Mouse (Mus musculus) heart, embryonic 16.5 days (tissue): Measurements from ENCODE around the gene Tnnc1. TPM values are rescaled to one million over a fixed set of nuclear protein-coding genes. Genes with fewer than 3 reads are reported as not detected.
A peak's percentile ranks its signal among the peaks of the same experiment; 100 is the strongest.

Source experiments
- ATAC-seq: fragments of 200-750 bp; cut with Nextera tagmentation; replicated peaks from 2 replicates; pipeline ENCODE4 v1.8.0; 2017; ENCODE audit warnings: moderate number of reproducible peaks; ENCODE audit not compliant: insufficient read depth, low FRiP score; ENCODE audit errors: extremely low read depth
- H3K27ac ChIP-seq: fragments of 300-500 bp; sonication (generic); 2 replicates; pipeline ENCODE4 v1.5.1; 2014; ENCODE audit warnings: mild to moderate bottlenecking, low read length, control low read depth, moderate library complexity
- H3K27me3 ChIP-seq: fragments of 300-500 bp; sonication (generic); 2 replicates; pipeline ENCODE4 v1.6.1; 2014; ENCODE audit warnings: low read length, mixed read lengths; ENCODE audit not compliant: control insufficient read depth, insufficient read depth
- H3K36me3 ChIP-seq: fragments of 300-500 bp; sonication (generic); 2 replicates; pipeline ENCODE4 v1.6.1; 2014; ENCODE audit not compliant: control insufficient read depth, insufficient read depth
- H3K4me1 ChIP-seq: fragments of 300-500 bp; sonication (generic); 2 replicates; pipeline ENCODE4 v1.6.1; 2014; ENCODE audit warnings: low read length, mixed read lengths; ENCODE audit not compliant: control insufficient read depth, insufficient read depth
- H3K4me2 ChIP-seq: fragments of 300-500 bp; sonication (generic); 2 replicates; pipeline ENCODE4 v1.6.1; 2014; ENCODE audit warnings: low read depth, mild to moderate bottlenecking, control low read depth, low read length
- H3K4me3 ChIP-seq: fragments of 300-500 bp; sonication (generic); 2 replicates; pipeline ENCODE4 v1.5.1; 2014; ENCODE audit warnings: mild to moderate bottlenecking, control low read depth, low read length
- H3K9ac ChIP-seq: fragments of 300-500 bp; sonication (generic); 2 replicates; pipeline ENCODE4 v1.6.1; 2014; ENCODE audit warnings: low read length, control low read depth
- H3K9me3 ChIP-seq: fragments of 300-500 bp; sonication (generic); replicated peaks from 2 replicates; pipeline ENCODE4 v1.6.1; 2016; ENCODE audit warnings: low read length; ENCODE audit not compliant: control insufficient read depth
- WGBS: fragments of 180-500 bp; shearing (Covaris S2); extraction: QIAGEN DNeasy Blood & Tissue Kit; methylation state at CpG from one replicate; pipeline ENCODE4 v1.1.7; 2014; 5-methylcytosine and 5-hydroxymethylcytosine counted together
- polyA plus RNA-seq: library from polyadenylated mRNA; unstranded; fragments of >200 nt; fragmentation: Nextera tagmentation; extraction: Ambion mirVana; gene quantifications from 2 replicates; pipeline ENCODE4 v1.2.1, GENCODE M21; 2015

Tnnc1 gene
- polyA plus RNA-seq, 1 experiment from 2014 or later, result 5,105 TPM

- Histone ChIP-seq H3K9ac (peak within 1 kb of the TSS; percentile 57), H3K27ac (peak within 1 kb of the TSS; percentile 76), H3K27me3 (no peaks in the 10 kb centered on the region), H3K4me2 (peak within 1 kb of the TSS; percentile 47), H3K4me3 (peak within 1 kb of the TSS; percentile 50), H3K9me3 (no peaks in the 10 kb centered on the region), H3K36me3 (peaks cover 32% of the 10 kb centered on the region), H3K4me1 (peaks cover 24% of the 10 kb centered on the region)
- ATAC-seq, result peak; percentile 30
- 24% methylated on average over 10 of the region's 10 CpGs for WGBS
Observed at GRCm38 (mm10) chr14:31168425-31168824, 39.7 kb upstream of the Tnnc1 start, which contains the start of gene Stab1. Gene Stab1, minus strand, starts transcription at chr14:31168641.

DNA sequence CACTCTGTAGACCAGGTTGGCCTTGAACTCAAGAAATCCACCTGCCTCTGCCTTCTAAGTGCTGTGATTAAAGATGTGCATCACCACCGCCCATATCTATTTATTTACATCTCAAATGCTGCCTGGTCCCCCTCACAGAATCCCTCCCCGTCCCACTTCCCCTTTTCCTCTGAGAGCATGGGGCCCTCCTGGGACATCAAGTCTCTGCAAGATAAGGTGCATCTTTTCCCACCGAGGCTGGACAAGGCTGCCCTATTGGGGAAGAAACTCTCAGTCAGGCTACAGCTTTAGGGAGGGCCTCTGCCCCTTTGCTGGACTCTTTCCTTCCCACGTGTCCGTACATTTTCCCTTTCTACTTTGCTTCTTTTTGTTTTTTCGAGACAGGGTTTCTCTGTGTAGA, 38.6 kb upstream of the Tnnc1 start:
- no peak for ATAC-seq
- peaks cover 40% of the 10 kb centered on the region for H3K36me3 ChIP-seq

GRCm38 (mm10) chr14:31170963-31171362, 37.1 kb upstream of the Tnnc1 start:
- Histone ChIP-seq H3K9ac (no peak overlapping the region), H3K27me3 (no peaks in the 10 kb centered on the region), H3K4me1 (peaks cover 16% of the 10 kb centered on the region), H3K4me3 (no peak overlapping the region), H3K27ac (no peak overlapping the region), H3K36me3 (peaks cover 53% of the 10 kb centered on the region), H3K4me2 (no peak overlapping the region), H3K9me3 (no peaks in the 10 kb centered on the region)
- 73% methylated on average over 13 of the region's 13 CpGs for WGBS
- no peak for ATAC-seq

More for the DNA sequence above, 38.6 kb upstream of the Tnnc1 start:
- Histone ChIP-seq H3K4me2 (no peak overlapping the region), H3K27ac (no peak overlapping the region), H3K27me3 (no peaks in the 10 kb centered on the region), H3K9me3 (no peaks in the 10 kb centered on the region), H3K4me3 (no peak overlapping the region), H3K9ac (no peak overlapping the region), H3K4me1 (peaks cover 25% of the 10 kb centered on the region)
- WGBS, result 53% methylated on average over 6 of the region's 6 CpGs

GRCm38 (mm10) chr14:31171386-31171785, 36.7 kb upstream of the Tnnc1 start:
- Histone ChIP-seq H3K4me2 (no peak overlapping the region), H3K4me3 (no peak overlapping the region), H3K27ac (no peak overlapping the region), H3K9me3 (no peaks in the 10 kb centered on the region), H3K36me3 (peaks cover 57% of the 10 kb centered on the region), H3K4me1 (peaks cover 15% of the 10 kb centered on the region), H3K27me3 (no peaks in the 10 kb centered on the region), H3K9ac (no peak overlapping the region)
- ATAC-seq, result no peak
- 92% methylated on average over 11 of the region's 11 CpGs for WGBS

DNA sequence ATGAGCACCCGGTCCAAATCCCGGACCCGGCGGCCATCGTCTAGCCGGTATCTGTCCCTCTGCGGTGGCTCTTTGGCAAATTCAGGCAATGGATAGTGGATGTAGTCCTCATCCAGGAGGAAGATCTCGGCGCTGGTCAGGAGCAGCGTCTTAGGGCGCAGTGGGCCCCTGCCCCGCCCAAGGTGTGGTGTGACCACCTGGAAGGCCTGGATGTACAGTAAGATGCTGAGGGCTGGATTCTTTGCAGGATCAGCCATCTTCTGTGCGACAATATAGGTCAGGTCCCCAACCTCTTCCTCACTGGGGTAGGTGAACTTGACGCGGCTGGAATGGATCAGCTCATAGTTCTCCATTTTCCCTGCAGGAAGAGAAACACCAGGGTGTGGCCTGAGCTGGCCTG, 36.3 kb upstream of the Tnnc1 start:
- Histone ChIP-seq H3K4me2 (no peak overlapping the region), H3K4me1 (peaks cover 15% of the 10 kb centered on the region), H3K27me3 (no peaks in the 10 kb centered on the region), H3K36me3 (peaks cover 62% of the 10 kb centered on the region), H3K9ac (no peak overlapping the region), H3K4me3 (no peak overlapping the region), H3K9me3 (no peaks in the 10 kb centered on the region), H3K27ac (peak overlapping the region; percentile 31; the same call in 1 of the 2 replicates)
- 94% methylated on average over 15 of the region's 15 CpGs for WGBS
- no peak for ATAC-seq

DNA sequence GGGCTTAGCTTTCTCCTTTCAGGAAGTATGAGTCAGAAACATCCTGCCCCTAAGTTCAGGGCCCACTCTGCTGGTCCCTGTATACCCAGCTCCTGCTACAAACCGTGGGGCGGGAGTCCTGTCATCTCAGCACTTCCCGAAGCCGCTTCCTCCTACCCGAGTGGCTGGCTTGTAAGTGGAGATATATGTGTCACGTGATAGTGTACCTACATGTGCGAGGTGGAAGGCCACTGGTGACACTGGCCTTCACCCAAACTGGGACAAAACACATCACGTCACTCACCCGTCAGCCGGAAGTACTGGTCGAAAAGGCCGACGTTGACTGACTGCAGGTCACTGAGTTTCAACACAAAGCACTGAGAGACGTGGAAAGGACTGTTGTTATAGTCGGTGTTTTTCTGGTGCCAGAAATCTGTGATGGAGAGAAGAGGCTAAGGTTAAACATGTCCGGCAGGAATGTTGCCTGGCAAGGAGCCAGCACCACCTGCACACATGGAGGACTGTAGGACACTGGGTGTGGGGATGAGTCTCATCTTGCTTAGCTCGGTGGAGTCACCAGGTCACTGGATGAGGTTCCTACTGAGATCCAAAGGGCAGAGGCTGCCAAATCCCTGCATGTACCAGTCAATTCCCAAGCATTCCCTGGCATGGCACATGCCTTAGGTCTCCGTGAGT, 35.2 kb upstream of the Tnnc1 start:
- 53% methylated on average over 18 of the region's 18 CpGs for WGBS
- peak; percentile 32 for ATAC-seq
- peak overlapping the region; percentile 38 for H3K27ac ChIP-seq
- no peak overlapping the region for H3K4me3 ChIP-seq
- peaks cover 15% of the 10 kb centered on the region for H3K4me1 ChIP-seq
- H3K4me2 ChIP-seq, result no peak overlapping the region
- no peaks in the 10 kb centered on the region for H3K9me3 ChIP-seq
- no peaks in the 10 kb centered on the region for H3K27me3 ChIP-seq
- H3K9ac ChIP-seq, result no peak overlapping the region
- H3K36me3 ChIP-seq, result peaks cover 73% of the 10 kb centered on the region

DNA sequence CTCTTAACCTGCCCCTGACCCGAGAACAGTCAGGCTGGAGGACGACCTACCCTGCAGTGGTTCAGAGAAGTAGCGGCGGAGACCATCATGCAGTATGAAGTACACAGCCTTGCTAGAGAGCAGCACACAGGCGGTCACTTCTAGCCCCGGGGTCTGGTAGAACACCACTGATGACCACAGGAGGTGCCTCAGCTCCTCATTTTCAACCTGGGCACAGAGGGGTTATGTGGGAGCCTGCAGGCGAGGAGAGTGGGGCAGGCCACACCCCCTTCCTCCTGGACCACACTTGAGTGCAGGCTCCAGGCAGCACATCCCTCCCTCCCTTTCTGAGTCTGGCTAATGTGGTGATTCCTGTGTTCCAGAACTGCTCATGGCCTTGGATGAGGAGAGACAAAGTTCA, 34.6 kb upstream of the Tnnc1 start:
- Histone ChIP-seq H3K9me3 (no peaks in the 10 kb centered on the region), H3K4me3 (no peak overlapping the region), H3K4me1 (peaks cover 15% of the 10 kb centered on the region), H3K27ac (peak overlapping the region; percentile 38), H3K9ac (no peak overlapping the region), H3K36me3 (peaks cover 76% of the 10 kb centered on the region), H3K27me3 (no peaks in the 10 kb centered on the region), H3K4me2 (no peak overlapping the region)
- ATAC-seq, result no peak
- WGBS, result 84% methylated on average over 7 of the region's 7 CpGs

DNA sequence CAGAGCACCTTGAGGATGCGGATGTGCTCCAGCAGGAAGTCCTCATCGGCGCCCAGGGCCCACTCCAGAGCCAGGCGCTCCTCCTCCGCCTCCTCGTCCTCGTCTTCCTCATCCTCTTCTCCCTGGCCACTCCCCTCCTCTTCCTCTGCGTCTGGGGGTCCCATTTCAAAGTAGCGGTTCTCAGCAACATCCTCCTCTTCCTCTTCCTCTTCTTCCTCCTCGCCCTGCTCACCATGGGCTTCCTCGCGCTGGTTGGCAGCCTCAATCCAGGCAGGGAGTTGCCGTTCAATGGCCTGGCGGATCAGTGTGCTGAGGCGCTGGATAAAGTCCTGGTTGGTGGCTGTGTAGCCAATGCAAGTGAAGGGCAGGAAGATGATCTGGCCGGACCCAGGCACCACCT, 30.8 kb upstream of the Tnnc1 start:
- ATAC-seq, result no peak
- Histone ChIP-seq H3K4me1 (peaks cover 12% of the 10 kb centered on the region), H3K27ac (no peak overlapping the region), H3K4me2 (no peak overlapping the region), H3K9ac (no peak overlapping the region), H3K27me3 (no peaks in the 10 kb centered on the region), H3K9me3 (no peaks in the 10 kb centered on the region), H3K36me3 (peaks cover 91% of the 10 kb centered on the region), H3K4me3 (no peak overlapping the region)
- WGBS, result 81% methylated on average over 16 of the region's 16 CpGs

- no peak for ATAC-seq
- peaks cover 9% of the 10 kb centered on the region; the same call in 1 of the 2 replicates for H3K4me1 ChIP-seq
- H3K9me3 ChIP-seq, result no peaks in the 10 kb centered on the region
- H3K9ac ChIP-seq, result no peak overlapping the region
- WGBS, result 85% methylated on average over 5 of the region's 5 CpGs
- no peak overlapping the region for H3K27ac ChIP-seq
- peaks cover 91% of the 10 kb centered on the region for H3K36me3 ChIP-seq
- H3K4me3 ChIP-seq, result no peak overlapping the region
- H3K27me3 ChIP-seq, result no peaks in the 10 kb centered on the region
- no peak overlapping the region for H3K4me2 ChIP-seq
Observed at GRCm38 (mm10) chr14:31177715-31178114, 30.4 kb upstream of the Tnnc1 start.
